Mouse (Mus musculus) kidney, adult 9 months (tissue): ENCODE data around the gene Gm3402.
"Not testable (repeated sequence)": the region's sequence is repeated elsewhere in the genome, so short reads cannot be mapped to it uniquely, and the experiment has no call there.

ENCODE experiments used
- DNase-seq: peaks from one replicate; pipeline ENCODE4 v3.0.0; 2022

The Gm3402 gene

DNA sequence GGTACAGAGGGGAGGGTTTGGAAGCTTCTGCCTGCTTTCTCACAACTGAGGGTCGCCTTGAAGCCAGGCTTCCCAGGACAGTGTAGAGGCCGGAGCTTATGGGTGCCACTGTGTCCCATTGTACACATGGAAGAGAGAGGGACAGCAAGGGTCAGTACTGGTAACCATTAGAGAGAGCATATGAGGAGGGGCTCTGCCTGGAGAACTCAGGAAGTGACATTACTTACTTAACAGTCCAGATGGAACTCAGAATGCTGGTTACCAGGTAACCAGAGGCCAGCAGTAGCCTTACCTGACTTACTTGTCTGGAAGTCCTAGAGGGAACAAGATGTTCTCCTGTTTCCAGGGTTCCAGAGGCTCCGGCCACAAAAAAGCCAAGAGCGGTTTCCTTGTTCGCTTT, at the start of gene Gm3402:
Gene Gm3402, plus strand, starts transcription at position 301 of the 400 bp plus-strand sequence.
- not testable (repeated sequence) for DNase-seq

DNA sequence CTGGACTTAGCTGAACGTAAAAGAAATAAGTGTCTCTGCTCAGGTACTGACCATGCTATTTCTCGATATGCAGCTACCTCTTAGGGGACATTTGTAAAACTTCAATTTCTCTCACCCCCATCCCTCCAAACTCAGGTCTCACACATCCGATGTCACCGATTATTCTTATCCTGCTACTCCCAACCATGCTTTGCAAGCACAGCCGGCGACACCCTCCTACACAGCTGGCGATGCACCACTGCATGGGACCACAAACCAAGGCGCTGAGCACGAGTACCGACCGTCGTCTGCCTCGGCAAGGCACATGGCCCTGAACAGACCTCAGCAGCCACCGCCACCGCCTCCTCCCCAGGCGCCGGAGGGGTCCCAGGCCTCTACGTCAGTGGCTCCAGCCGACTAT, 47.3 kb upstream of the Gm3402 start:
- DNase-seq = no peak

DNA sequence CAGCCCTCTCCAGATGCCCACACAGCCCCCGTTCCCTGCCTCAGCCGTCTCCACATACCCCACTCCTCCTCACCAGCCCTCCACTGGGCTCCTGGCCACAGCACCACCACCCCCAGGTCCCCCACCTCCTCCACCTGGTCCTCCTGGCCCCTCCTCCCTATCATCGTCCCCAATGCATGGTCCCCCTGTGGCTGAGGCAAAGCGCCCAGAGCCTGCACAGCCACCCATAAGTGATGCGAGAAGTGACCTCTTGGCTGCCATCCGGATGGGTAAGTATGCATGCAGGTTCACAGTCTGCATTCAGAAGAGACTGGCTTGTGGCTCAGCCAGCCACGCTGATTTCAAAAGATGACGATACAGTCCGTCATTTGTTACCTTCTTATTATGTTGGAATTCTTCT, 45.6 kb upstream of the Gm3402 start:
- DNase-seq = no peak

DNA sequence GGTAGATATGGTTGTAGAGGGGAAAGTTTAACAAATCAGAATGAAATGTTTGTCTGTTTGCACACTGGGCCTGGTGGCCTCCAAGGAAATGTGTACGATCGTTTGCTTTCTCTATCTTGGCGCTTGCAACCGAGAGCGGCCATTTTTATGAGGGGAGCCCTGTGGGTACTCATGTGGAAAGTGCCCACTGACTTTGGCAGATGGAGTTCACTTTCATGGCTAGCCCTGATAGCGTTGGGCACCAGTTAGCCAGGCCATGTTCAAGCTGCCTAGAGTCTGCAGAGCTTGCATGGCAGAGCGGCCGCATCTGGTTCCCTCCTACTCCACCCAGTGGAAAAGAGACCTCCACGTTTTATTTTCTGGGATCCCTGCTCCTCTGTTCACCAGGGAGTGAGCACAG, 43.1 kb upstream of the Gm3402 start:
- no peak for DNase-seq

DNA sequence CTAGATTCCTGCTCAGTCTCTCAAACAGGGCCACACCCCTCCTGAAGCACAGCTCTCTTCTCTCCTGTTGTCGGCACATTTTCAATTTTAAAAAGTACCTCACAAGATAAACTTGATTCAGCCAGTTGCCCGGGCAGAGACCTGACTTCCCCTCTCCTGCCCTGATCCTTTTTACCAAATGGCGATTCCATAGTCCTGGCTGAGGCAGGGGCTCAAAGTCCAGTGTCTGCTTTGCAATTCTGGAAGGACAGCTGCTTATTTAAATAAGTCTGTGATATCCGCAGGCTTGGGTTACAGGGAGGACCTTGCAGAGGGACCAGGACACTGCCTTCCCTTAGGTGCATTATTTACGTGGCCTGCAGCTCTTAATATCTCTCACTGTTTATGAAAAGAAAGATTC, 42.6 kb upstream of the Gm3402 start:
- peak; percentile 29 for DNase-seq

DNA sequence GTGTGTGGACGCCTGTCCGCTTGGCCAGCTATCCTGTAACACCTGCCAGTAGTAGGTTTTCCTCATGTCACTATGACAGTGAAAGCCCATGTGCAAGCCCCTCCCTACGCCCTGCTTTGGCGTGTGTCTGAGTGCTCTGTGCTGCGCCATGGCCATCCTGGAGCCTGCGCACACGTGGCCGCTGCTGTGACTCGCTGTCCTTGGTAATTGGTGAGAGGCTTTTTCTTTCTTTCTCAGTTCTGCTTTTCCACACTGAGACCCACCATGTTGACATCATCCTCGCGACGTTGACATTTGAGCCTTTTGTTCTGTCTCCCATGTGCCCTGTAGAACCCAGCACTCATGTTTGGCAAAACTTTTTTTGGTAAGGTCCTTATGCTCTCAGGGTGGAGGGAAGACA, 42.1 kb upstream of the Gm3402 start:
- no peak for DNase-seq

DNA sequence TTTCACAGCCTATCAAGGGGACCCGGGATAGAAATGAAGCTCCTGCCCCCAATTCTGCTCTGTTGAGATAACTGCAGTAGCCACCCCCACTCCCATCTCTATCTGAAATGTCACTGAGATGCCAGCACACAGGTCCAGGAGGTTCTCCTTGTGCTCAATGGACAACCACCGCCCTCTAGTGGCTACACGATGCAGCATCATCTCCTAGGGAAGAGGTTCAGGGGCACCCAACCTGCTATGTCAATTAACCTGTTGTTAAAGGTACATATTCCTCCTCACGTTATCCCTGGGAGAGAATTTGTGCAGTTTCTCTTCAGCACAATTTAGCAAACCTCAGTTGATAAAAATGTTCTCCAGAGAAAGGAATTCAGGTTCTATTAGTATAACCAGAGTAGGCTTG, 34.4 kb upstream of the Gm3402 start:
- DNase-seq = peak; percentile 44

DNA sequence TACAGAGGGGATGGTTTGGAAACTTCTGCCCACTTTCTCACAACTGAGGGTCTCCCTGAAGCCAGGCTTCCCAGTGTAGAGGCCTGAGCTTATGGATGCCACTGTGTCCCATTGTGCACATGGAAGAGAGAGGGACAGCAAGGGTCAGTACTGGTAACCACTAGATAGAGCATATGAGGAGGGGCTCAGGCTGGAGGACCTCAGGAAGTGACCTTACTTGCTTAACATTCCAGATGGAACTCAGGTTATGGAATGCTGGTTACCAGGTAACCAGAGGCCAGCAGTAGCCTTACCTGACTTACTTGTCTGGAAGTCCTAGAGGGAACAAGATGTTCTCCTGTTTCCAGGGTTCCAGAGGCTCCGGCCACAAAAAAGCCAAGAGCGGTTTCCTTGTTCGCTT, 32.3 kb upstream of the Gm3402 start, which contains the start of gene Gm6408:
Gene Gm6408, plus strand, starts transcription at position 301 of the 400 bp plus-strand sequence.
- not testable (repeated sequence) for DNase-seq

DNA sequence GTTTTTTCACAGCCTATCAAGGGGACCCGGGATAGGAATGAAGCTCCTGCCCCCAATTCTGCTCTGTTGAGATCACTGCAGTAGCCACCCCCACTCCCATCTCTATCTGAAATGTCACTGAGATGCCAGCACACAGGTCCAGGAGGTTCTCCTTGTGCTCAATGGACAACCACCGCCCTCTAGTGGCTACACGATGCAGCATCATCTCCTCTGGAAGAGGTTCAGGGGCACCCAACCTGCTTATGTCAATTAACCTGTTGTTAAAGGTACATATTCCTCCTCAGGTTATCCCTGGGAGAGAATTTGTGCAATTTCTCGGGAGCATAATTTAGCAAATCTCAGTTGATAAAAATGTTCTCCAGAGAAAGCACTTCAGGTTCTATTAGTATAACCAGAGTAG, 25.0 kb upstream of the Gm3402 start:
- DNase-seq = peak; percentile 50

DNA sequence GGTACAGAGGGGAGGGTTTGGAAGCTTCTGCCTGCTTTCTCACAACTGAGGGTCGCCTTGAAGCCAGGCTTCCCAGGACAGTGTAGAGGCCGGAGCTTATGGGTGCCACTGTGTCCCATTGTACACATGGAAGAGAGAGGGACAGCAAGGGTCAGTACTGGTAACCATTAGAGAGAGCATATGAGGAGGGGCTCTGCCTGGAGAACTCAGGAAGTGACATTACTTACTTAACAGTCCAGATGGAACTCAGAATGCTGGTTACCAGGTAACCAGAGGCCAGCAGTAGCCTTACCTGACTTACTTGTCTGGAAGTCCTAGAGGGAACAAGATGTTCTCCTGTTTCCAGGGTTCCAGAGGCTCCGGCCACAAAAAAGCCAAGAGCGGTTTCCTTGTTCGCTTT, 22.9 kb upstream of the Gm3402 start, which contains the start of gene Gm6370:
Gene Gm6370, plus strand, starts transcription at position 301 of the 400 bp plus-strand sequence.
- not testable (repeated sequence) for DNase-seq

DNA sequence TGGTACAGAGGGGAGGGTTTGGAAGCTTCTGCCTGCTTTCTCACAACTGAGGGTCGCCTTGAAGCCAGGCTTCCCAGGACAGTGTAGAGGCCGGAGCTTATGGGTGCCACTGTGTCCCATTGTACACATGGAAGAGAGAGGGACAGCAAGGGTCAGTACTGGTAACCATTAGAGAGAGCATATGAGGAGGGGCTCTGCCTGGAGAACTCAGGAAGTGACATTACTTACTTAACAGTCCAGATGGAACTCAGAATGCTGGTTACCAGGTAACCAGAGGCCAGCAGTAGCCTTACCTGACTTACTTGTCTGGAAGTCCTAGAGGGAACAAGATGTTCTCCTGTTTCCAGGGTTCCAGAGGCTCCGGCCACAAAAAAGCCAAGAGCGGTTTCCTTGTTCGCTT, 11.8 kb upstream of the Gm3402 start, which contains the start of gene 4930449I24Rik:
Gene 4930449I24Rik, plus strand, starts transcription at position 301 of the 400 bp plus-strand sequence.
- not testable (repeated sequence) for DNase-seq

DNA sequence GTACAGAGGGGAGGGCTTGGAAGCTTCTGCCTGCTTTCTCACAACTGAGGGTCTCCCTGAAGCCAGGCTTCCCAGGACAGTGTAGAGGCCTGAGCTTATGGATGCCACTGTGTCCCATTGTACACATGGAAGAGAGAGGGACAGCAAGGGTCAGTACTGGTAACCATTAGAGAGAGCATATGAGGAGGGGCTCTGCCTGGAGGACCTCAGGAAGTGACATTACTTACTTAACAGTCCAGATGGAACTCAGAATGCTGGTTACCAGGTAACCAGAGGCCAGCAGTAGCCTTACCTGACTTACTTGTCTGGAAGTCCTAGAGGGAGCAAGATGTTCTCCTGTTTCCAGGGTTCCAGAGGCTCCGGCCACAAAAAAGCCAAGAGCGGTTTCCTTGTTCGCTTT, 11.6 kb downstream of the Gm3402 start, which contains the start of gene Gm3404:
Gene Gm3404, plus strand, starts transcription at position 301 of the 400 bp plus-strand sequence.
- DNase-seq = not testable (repeated sequence)

DNA sequence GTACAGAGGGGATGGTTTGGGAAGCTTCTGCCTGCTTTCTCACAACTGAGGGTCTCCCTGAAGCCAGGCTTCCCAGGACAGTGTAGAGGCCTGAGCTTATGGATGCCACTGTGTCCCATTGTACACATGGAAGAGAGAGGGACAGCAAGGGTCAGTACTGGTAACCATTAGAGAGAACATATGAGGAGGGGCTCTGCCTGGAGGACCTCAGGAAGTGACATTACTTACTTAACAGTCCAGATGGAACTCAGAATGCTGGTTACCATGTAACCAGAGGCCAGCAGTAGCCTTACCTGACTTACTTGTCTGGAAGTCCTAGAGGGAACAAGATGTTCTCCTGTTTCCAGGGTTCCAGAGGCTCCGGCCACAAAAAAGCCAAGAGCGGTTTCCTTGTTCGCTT, 23.4 kb downstream of the Gm3402 start, which contains the start of gene Gm3409:
Gene Gm3409, plus strand, starts transcription at position 301 of the 400 bp plus-strand sequence.
- not testable (repeated sequence) for DNase-seq

DNA sequence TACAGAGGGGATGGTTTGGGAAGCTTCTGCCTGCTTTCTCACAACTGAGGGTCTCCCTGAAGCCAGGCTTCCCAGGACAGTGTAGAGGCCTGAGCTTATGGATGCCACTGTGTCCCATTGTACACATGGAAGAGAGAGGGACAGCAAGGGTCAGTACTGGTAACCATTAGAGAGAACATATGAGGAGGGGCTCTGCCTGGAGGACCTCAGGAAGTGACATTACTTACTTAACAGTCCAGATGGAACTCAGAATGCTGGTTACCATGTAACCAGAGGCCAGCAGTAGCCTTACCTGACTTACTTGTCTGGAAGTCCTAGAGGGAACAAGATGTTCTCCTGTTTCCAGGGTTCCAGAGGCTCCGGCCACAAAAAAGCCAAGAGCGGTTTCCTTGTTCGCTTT, 41.9 kb downstream of the Gm3402 start, which contains the start of gene Gm3415:
Gene Gm3415, plus strand, starts transcription at position 301 of the 400 bp plus-strand sequence.
- DNase-seq = not testable (repeated sequence)

DNA sequence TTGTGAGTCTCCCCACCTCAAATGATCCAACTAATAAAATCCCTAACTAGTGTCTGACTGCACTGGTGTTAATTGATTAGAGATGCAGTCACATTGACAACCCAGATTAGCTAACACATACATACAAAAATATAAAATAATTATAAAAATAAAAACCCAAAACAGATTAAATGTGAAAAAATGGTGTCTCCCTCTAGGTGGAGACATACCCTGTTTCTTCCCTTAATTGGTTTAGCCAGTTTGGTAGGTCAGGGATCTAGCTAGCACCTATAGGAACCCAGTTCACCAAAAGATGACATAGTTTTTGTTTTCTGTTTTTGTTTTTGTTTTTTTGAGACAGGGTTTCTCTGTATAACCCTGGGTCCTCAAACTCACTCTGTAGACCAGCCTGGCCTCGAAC, 50.3 kb downstream of the Gm3402 start:
- no peak for DNase-seq
